Mouse (Mus musculus): ENCODE results near the gene Crip1.
"Not testable (repeated sequence)": the region's sequence is repeated elsewhere in the genome, so short reads cannot be mapped to it uniquely, and the experiment has no call there.

Crip1 gene

DNA sequence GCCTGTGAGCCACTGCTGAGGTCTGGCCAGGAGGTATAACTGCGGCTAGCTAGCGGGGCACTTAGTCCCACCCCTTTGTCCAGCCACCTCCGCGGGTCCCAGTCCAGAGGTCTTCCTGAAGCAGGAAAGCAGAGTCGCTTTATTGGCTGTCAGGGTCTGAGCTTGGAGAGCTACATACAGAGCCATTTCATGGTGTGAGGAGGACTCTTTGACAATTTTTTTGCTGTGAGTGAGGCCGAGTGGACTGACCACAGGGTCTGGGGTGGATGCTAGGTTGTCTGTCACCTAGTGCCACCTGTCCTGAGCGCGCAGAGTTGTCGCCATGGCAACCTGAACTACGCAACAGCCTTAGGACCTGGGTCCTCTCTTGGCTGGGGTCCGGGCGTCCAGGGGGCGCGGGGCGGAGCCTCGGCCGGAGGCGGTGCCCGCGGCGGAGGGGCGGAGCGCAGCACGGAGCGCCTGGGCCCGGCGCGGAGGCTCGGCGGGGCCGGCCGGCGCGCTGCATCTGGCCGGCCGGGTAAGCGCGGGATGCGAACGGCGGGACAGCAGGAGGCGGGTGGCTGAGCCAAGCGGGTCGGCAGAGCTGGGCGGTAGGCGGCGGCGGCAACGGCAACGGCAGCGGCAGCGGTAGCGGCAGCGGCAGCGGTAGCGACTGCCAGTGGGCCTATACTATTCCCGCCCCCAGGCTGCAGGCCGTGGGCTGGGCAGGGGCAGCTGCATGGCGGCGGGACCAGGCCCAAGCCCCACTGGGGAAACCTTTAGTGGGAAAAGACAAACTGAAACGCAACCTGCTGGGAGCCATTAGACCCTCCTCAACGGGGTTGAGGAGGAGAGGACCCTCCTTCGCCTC lies 39.6 kb downstream of the Crip1 start, which contains the start of gene Tmem121:
TSS of gene Tmem121 (plus strand) at position 489 of the 850 bp plus-strand sequence.
- peak in 1 of 2 experiments; percentile 28 for DNase-seq

DNA sequence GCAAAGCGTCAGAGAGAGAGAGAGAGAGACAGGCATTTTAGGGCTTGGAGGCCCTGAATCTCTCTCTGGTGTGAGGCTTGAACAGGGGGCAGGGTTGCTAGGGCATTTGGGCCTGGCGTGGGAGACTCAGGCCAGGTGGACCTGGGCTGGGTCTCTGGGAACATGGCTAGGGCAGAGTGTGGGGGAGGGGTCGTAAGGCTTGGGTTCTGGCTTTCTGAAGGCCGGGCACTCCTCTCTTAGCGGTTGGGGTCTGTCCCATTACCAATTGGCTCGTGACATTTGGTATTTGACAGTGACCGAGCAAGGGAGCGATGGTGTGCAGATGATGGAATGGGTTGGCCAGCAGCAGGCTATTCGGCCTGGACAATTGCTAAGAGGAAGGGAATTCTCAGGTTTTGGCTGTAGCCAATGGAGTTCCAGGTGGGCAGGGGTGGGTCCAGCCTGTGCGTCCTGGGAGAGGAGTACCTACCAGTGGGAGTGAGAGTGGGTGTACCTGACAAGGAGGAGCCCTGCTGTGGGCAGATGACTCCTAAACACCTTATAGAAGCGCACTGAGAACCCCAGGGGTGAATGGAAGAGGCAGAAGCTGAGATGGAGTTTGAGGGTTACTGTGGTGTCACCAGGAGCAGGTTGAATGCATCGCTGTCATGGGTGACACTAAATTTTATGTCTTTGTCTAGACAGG lies 40.4 kb downstream of the Crip1 start:
- DNase-seq: no peak

DNA sequence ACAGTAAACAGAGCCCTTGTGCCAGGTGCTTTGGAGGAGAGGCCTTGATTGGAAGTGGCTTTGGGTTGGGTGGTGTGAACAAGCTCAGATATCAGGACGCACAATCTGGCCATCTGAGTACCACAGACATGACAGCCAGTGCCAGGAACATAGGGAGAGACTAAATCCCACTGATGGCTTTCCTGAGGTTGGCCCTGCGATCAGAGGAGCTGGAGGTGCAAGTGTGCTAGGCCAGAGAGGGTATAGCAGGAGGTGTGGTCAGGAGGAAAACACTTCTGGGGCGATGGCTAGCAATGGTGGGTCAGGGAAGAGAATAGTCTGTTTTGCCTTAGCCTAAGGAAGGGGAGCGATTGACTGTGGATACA lies 40.9 kb downstream of the Crip1 start:
- DNase-seq: no peak

DNA sequence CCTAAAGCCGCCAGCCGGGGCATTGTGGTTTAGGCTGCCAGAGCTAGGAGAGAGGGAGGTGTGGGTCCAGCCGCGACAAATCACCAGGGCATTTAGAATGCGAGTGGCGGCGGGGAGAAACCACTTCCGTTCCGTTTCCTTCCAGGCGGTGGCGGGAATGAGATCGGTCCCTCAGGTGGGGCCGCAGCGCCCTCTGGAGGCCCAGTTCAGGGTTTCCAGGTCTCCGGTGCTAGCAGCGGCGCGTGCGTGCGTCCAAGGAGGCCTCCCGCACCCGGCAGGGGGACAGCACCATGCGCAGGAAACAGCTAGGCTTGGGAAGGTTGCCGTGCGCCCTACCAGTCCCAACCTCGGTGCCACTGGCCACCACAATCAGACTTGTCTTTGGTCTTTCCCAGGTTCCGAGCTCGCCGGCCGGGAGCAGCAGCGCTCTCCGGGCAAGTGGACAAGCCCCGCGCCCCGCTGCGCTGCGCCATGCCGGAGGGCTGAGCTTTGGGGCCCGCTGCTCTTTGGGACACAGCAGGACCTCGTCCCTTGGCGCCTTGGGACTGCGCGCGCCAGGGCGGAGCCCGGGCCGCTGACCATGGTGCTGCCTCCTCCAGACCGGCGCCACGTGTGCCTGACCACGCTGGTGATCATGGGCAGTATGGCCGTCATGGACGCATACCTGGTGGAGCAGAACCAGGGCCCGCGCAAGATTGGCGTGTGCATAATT lies 41.6 kb downstream of the Crip1 start:
- DNase-seq: peak; percentile 70 to 77

DNA sequence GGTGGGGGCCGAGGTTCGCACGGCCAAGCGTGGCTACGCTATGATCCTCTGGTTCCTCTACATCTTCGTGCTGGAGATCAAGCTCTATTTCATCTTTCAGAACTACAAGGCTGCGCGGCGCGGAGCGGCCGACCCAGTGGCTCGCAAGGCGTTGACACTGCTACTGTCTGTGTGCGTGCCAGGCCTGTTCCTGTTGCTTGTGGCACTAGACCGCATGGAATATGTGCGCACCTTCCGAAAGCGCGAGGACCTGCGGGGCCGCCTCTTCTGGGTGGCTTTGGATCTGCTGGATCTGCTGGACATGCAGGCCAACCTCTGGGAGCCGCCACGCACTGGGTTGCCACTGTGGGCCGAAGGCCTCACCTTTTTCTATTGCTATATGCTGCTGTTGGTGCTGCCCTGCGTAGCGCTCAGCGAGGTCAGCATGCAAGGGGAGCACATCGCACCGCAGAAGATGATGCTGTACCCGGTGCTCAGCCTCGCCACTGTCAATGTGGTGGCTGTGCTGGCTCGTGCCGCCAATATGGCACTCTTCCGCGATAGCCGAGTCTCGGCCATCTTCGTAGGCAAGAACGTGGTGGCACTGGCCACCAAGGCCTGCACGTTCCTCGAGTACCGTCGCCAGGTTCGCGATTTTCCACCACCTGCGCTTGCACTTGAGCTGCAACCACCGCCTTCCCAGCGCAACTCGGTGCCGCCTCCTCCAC lies 42.4 kb downstream of the Crip1 start:
- DNase-seq: no peak

DNA sequence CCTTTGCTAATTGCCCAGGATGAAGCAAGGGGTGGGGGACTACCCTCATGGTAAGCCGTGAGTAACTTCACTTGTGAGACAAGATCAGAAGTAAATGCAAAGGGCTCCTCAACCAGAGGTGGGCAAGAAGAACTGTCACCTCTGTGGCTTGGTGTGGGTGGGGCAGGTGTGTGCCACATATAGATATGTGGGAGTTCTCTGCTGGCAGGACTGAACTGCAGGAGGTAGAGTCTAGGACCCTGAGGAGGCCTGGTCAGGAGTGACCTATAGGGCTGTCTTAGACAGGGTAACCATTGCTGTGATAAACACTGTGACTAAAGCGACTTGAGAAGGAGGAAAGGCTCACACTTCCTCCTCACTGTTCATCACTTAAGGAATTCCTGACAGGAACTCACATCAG lies 47.3 kb downstream of the Crip1 start:
- DNase-seq: no peak

DNA sequence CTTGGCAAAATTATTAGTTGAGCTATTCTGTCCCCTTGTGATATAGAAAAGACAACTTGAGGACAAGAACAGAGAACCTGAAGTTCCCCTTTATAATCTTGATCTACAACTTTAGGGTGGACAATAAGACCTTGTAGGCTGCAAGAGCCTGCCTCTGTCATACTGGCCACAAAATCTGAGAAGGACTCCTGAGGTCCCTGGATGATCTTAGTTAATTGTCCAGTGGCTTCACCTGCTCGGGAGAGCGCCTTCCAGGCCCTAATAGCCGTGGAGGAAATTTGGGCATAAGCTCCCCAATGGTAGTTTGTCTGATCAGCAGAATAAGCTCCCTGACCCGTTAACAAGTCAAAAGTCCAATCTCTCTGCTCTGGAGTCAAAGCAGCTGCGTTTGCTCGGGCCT lies 53.0 kb downstream of the Crip1 start:
- not testable (repeated sequence) for DNase-seq

DNA sequence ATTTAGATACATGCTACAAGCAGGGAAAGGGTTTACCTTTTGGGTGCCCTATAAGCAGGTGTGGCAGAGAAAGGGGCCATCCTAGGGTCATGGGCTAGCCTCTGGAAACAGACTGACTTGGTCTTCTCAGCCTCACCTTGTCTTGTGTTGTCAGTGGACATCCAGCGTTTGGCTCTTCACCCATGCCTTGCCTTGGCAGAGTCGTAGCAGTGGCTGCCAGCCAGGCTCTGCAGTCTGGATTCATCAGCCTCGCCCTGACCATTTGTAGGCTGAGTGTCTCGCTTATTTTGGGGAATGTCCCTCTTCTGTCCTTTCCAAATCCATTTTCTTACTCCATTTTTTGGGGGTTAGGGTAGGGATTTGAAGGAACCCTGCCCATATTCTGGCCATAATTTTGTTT lies 55.2 kb downstream of the Crip1 start:
- DNase-seq: no peak

DNA sequence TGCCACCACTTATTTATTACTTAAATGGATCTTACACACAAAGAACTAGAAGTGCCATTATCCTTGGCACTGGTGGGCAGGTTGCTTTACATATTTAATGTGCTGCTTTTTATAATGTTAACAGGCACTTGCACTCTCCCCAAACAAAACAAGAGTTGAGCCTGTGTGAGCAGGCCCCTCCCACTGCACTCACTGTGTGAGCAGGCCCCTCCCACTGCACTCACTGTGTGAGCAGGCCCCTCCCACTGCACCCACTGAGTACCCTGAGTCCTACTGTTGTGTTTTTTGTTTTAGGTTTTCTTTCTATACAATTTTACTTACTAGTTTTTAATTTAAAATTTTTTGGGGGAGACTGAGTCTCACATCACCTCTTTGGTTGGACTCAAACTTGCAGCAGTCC lies 55.9 kb downstream of the Crip1 start:
- DNase-seq: no peak
